Mouse (Mus musculus): ENCODE data around the gene Aldh1l1.

- TF ChIP-seq POLR2A (IDR thresholded peaks at IDR 0.05; ENCODE audit: low read depth, low read length) (no peak), CTCF (IDR thresholded peaks at IDR 0.05; ENCODE audit: extremely low read depth, insufficient read length, insufficient replicate concordance, low read depth, low read length) (peak; percentile 64; the same call in 1 of the 2 replicates)
Measured at GRCm38 (mm10) chr6:90575261-90575715, 89.1 kb downstream of the Aldh1l1 start.
